Mouse (Mus musculus): ENCODE data around the gene Spop. TPM values are rescaled to one million over a fixed set of nuclear protein-coding genes. Genes with fewer than 3 reads are reported as not detected.

Gene Spop
- polyA plus RNA-seq, 1 experiment = 31.4 TPM

DNA sequence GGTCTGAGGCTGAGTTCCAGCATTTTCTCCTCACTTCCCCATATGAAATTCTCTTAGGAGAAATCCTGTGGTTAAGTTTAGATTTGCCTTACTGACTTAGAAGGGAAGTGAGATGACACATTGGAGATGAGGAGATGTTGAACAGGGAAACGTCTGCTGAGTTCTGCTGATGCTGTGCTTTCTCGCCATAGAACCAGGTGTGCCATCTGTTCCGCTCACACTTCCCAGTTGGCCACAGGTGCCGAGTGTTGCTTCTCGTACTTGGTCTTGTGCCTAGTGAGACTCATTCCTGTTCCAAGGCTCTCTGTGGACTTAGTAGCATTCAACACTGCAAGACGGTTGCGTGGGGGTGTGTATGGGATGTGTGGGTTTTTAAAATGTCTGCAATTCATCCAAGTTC lies 62.4 kb downstream of the Spop start:
- Histone ChIP-seq H3K27ac (ENCODE audit: insufficient read depth, low read length) (no peak overlapping the region), H3K4me3 (ENCODE audit: extremely low read depth, insufficient read depth, insufficient read length) (no peak overlapping the region), H3K4me1 (ENCODE audit: control insufficient read depth, insufficient read depth, insufficient read length) (no peaks in the 10 kb centered on the region), H3K36me3 (ENCODE audit: control insufficient read depth, insufficient read depth, low read length) (peaks cover 23% of the 10 kb centered on the region), H3K27me3 (ENCODE audit: control insufficient read depth, insufficient read depth, low read length) (no peaks in the 10 kb centered on the region)
- no peak for DNase-seq (ENCODE audit: low read depth in 1 of 2, low spot score in 2 of 2)
- TF ChIP-seq POLR2A (IDR thresholded peaks at IDR 0.05; ENCODE audit: low read depth, low read length) = no peak
- no peak for TF ChIP-seq CTCF (IDR thresholded peaks at IDR 0.05; ENCODE audit: extremely low read depth, insufficient read depth, insufficient read length, insufficient replicate concordance)
- WGBS = 91% methylated on average over 7 of the region's 7 CpGs

DNA sequence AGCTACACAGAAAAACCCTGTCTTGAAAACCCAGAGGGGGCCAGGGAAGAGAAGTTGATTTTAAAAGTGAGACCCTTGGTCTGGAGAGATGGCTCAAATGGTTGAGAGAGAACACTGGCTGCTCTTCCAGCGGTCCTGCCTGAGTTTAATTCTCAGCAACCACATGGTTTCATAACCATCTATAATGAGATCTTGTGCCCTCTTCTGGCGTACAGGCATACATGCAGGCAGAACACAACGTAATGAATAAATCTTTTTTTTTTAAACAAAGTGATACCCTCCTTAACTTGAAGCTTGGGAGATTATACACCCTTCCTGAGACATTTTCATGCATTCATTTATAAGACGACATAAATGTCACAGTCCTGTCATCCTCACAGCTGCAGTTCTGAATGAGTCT lies 65.6 kb downstream of the Spop start:
- no peak overlapping the region for H3K27ac ChIP-seq (ENCODE audit: insufficient read depth, low read length)
- H3K4me1 ChIP-seq (ENCODE audit: control insufficient read depth, insufficient read depth, insufficient read length) = no peaks in the 10 kb centered on the region
- H3K27me3 ChIP-seq (ENCODE audit: control insufficient read depth, insufficient read depth, low read length) = no peaks in the 10 kb centered on the region
- 89% methylated on average over 4 of the region's 4 CpGs for WGBS
- no peak overlapping the region for H3K4me3 ChIP-seq (ENCODE audit: extremely low read depth, insufficient read depth, insufficient read length)
- DNase-seq (ENCODE audit: low read depth in 1 of 2, low spot score in 2 of 2) = no peak
- peaks cover 21% of the 10 kb centered on the region for H3K36me3 ChIP-seq (ENCODE audit: control insufficient read depth, insufficient read depth, low read length)
- TF ChIP-seq CTCF (IDR thresholded peaks at IDR 0.05; ENCODE audit: extremely low read depth, insufficient read depth, insufficient read length, insufficient replicate concordance) (no peak), POLR2A (IDR thresholded peaks at IDR 0.05; ENCODE audit: low read depth, low read length) (no peak)

DNA sequence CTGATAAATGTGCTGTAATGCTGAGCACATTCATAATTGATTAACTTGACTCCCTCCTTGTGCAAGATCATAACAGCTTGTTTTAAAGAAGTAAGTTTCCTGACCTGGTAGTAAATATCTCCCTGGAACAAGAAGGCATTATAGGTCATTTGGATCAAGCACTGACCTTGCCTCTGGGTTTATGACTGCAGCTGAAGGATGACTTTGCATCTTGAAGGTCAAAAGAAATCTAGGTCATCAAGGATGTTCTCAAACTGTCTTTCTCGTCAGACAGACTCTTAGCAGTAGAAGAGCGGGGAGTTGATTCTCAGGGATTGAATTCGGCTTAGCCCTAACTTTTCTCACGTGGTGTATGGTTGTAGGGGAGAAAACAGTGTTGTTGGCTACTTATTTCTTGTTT lies 66.8 kb downstream of the Spop start:
- no peak for DNase-seq (ENCODE audit: low read depth in 1 of 2, low spot score in 2 of 2)
- 94% methylated on average over 4 of the region's 4 CpGs for WGBS
- Histone ChIP-seq H3K4me1 (ENCODE audit: control insufficient read depth, insufficient read depth, insufficient read length) (no peaks in the 10 kb centered on the region), H3K4me3 (ENCODE audit: extremely low read depth, insufficient read depth, insufficient read length) (no peak overlapping the region), H3K27ac (ENCODE audit: insufficient read depth, low read length) (no peak overlapping the region), H3K27me3 (ENCODE audit: control insufficient read depth, insufficient read depth, low read length) (no peaks in the 10 kb centered on the region), H3K36me3 (ENCODE audit: control insufficient read depth, insufficient read depth, low read length) (peaks cover 22% of the 10 kb centered on the region)
- TF ChIP-seq POLR2A (IDR thresholded peaks at IDR 0.05; ENCODE audit: low read depth, low read length) (no peak), CTCF (IDR thresholded peaks at IDR 0.05; ENCODE audit: extremely low read depth, insufficient read depth, insufficient read length, insufficient replicate concordance) (no peak)

DNA sequence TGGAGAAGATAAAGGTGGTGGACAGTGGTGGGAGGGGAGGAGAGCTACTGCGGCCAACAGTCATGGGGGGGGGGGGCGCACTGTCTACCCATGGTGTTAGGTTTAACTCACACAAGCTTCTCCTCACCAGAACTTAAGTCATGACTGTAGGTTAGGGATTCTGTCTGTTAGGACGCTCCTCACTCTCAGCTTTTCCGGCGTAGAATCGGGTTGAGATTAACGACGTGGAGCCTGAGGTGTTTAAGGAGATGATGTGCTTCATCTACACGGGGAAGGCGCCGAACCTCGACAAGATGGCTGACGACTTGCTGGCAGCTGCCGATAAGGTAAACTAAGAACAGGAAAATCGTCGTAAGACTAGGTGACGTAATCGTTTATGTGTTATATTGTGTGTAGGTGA lies 71.8 kb downstream of the Spop start:
- TF ChIP-seq POLR2A (IDR thresholded peaks at IDR 0.05; ENCODE audit: low read depth, low read length) (no peak), CTCF (IDR thresholded peaks at IDR 0.05; ENCODE audit: extremely low read depth, insufficient read depth, insufficient read length, insufficient replicate concordance) (no peak)
- no peaks in the 10 kb centered on the region for H3K27me3 ChIP-seq (ENCODE audit: control insufficient read depth, insufficient read depth, low read length)
- DNase-seq (ENCODE audit: low read depth in 1 of 2, low spot score in 2 of 2) = no peak
- H3K4me3 ChIP-seq (ENCODE audit: extremely low read depth, insufficient read depth, insufficient read length) = no peak overlapping the region
- no peak overlapping the region for H3K27ac ChIP-seq (ENCODE audit: insufficient read depth, low read length)
- peaks cover 39% of the 10 kb centered on the region for H3K36me3 ChIP-seq (ENCODE audit: control insufficient read depth, insufficient read depth, low read length)
- H3K4me1 ChIP-seq (ENCODE audit: control insufficient read depth, insufficient read depth, insufficient read length) = no peaks in the 10 kb centered on the region
- 97% methylated on average over 18 of the region's 18 CpGs for WGBS

DNA sequence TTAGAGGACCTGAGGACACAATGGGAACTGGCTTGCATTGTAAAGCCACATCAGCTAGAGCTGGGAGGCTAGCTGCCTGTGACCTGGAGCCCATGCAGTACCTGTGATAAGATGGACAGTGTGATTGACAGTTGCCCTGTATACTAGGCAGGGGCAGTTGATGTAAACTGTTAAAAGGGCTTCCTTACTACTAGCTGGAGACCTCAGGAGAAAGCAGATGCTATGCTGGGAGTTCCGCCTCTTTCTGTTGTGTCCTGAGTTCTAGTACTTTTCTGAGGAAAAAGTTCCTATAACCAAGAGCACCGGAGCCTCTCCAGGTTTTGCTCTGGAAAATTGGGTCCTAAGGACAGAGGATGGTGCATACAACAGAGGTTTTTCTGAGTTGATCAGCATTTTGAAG lies 73.4 kb downstream of the Spop start:
- no peak for DNase-seq (ENCODE audit: low read depth in 1 of 2, low spot score in 2 of 2)
- H3K4me3 ChIP-seq (ENCODE audit: extremely low read depth, insufficient read depth, insufficient read length) = no peak overlapping the region
- H3K27ac ChIP-seq (ENCODE audit: insufficient read depth, low read length) = no peak overlapping the region
- peaks cover 44% of the 10 kb centered on the region for H3K36me3 ChIP-seq (ENCODE audit: control insufficient read depth, insufficient read depth, low read length)
- no peaks in the 10 kb centered on the region for H3K4me1 ChIP-seq (ENCODE audit: control insufficient read depth, insufficient read depth, insufficient read length)
- H3K27me3 ChIP-seq (ENCODE audit: control insufficient read depth, insufficient read depth, low read length) = no peaks in the 10 kb centered on the region
- TF ChIP-seq POLR2A (IDR thresholded peaks at IDR 0.05; ENCODE audit: low read depth, low read length) (no peak), CTCF (IDR thresholded peaks at IDR 0.05; ENCODE audit: extremely low read depth, insufficient read depth, insufficient read length, insufficient replicate concordance) (no peak)
- 96% methylated on average over 2 of the region's 2 CpGs for WGBS

DNA sequence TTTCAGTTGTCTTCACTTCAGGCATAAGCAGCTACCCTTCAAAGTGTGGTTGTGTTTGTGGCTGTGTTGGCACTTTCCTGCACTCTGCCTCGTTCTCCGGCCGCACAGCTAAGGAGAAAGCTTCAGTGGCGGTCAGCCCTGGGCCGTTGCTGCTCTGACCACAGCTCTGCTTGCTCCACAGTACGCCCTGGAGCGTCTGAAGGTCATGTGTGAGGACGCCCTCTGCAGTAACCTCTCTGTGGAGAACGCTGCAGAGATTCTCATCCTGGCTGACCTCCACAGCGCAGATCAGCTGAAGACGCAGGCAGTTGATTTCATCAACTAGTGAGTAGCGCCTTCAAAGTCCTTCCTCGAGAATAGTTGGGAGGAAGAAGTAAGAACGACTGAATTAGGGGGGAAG lies 76.2 kb downstream of the Spop start:
- Histone ChIP-seq H3K36me3 (ENCODE audit: control insufficient read depth, insufficient read depth, low read length) (peaks cover 43% of the 10 kb centered on the region), H3K4me1 (ENCODE audit: control insufficient read depth, insufficient read depth, insufficient read length) (no peaks in the 10 kb centered on the region), H3K4me3 (ENCODE audit: extremely low read depth, insufficient read depth, insufficient read length) (no peak overlapping the region), H3K27me3 (ENCODE audit: control insufficient read depth, insufficient read depth, low read length) (no peaks in the 10 kb centered on the region), H3K27ac (ENCODE audit: insufficient read depth, low read length) (no peak overlapping the region)
- DNase-seq (ENCODE audit: low read depth in 1 of 2, low spot score in 2 of 2) = no peak
- no peak for TF ChIP-seq CTCF (IDR thresholded peaks at IDR 0.05; ENCODE audit: extremely low read depth, insufficient read depth, insufficient read length, insufficient replicate concordance)
- no peak for TF ChIP-seq POLR2A (IDR thresholded peaks at IDR 0.05; ENCODE audit: low read depth, low read length)
- whole genome bisulfite sequencing = 92% methylated on average over 14 of the region's 14 CpGs

DNA sequence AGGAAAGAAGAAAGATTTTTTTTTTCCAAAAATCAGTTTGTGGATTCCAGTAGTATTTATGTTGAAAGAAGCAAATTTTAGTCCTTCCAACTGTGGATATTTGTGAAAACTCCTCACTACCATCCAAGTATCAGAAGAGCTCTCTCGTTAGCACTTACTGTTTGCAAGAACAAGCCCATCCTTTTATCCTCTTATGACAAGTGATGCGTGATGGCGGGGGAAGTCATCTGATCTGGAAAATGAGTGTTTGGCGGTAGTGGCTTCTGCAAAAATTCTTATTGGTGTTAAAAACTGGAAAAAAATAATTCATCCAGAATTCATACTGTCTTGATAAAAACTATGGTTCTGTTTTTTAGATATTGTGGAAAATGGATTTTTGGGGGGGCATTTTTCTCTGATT lies 78.4 kb downstream of the Spop start:
- peaks cover 27% of the 10 kb centered on the region for H3K36me3 ChIP-seq (ENCODE audit: control insufficient read depth, insufficient read depth, low read length)
- TF ChIP-seq POLR2A (IDR thresholded peaks at IDR 0.05; ENCODE audit: low read depth, low read length) = no peak
- no peak for TF ChIP-seq CTCF (IDR thresholded peaks at IDR 0.05; ENCODE audit: extremely low read depth, insufficient read depth, insufficient read length, insufficient replicate concordance)
- H3K27me3 ChIP-seq (ENCODE audit: control insufficient read depth, insufficient read depth, low read length) = no peaks in the 10 kb centered on the region
- no peak overlapping the region for H3K4me3 ChIP-seq (ENCODE audit: extremely low read depth, insufficient read depth, insufficient read length)
- no peak for DNase-seq (ENCODE audit: low read depth in 1 of 2, low spot score in 2 of 2)
- H3K4me1 ChIP-seq (ENCODE audit: control insufficient read depth, insufficient read depth, insufficient read length) = no peaks in the 10 kb centered on the region
- 92% methylated on average over 4 of the region's 4 CpGs for WGBS
- no peak overlapping the region for H3K27ac ChIP-seq (ENCODE audit: insufficient read depth, low read length)

Data from spleen, adult 2 months (tissue).